Mouse (Mus musculus): ENCODE results near the gene Vsig10.
"Not testable (repeated sequence)": the region's sequence is repeated elsewhere in the genome, so short reads cannot be mapped to it uniquely, and the experiment has no call there.

Gene Vsig10

DNA sequence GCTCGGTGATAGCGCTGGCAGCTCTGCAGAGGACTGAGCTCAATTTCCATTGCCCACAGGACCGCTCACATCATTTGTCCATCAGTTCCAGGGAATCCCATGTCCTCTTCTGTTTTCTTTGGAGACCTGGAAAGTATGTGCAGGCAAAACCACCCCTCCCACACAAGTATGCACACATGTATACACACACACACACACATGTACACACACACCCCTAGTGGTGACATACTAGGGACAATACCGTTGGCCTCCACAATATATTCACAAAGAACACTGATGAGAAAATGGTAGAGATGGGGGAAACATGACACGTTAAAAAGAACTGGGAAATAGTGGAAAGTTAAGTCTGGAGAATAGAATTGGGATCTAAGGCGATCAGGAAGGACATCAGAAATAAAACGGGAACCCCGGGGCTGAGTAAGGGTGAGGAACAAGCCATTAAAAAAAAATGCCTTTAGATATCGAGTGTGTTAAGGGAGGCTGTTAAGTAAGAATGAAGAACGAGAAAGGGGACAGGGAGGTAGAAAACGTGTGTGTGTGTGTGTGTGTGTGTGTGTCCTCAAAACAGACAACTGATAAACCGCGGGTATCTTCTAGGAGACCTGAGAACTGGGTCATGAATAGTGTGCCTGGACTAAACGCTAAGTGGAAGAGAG lies 36.9 kb downstream of the Vsig10 start:
- ATAC-seq (ENCODE audit: low TSS enrichment), result no peak

DNA sequence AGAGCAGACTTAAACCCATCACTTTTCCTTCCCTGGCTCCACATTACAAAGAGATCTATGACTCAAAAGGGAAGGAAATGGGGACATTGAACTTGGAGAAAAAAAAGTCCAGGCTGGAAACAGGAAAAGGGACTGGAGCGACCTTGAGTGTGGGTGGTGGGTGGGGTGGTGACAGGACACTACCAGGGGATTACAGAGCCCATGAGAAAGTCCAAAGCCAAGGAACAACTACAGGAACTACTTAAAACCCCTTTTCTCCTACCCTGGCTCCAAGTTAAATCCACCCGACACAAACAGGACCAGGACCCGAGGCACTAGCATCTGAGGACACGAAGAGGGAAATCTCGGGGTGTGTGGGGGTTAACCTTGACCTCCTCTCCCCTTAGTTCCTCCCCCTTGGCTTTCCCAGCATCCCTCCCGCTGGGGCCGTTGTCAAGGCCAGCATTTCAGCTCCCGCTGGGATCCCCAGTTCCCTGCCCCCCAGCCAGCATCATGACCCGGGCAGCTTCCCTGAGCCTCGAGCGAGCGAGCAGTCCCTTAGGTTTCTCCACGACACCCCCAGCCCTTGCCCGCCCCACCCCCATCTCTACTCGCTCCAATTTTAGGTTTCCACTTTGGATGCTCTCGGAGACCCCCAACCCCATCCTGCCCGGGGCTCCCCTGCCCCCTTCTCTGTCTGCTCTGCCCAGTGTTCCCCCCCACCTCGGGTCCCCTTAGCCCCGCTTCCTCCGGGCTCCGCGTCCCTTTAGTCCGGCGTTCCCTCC lies 37.7 kb downstream of the Vsig10 start:
- ATAC-seq (ENCODE audit: low TSS enrichment), result no peak

DNA sequence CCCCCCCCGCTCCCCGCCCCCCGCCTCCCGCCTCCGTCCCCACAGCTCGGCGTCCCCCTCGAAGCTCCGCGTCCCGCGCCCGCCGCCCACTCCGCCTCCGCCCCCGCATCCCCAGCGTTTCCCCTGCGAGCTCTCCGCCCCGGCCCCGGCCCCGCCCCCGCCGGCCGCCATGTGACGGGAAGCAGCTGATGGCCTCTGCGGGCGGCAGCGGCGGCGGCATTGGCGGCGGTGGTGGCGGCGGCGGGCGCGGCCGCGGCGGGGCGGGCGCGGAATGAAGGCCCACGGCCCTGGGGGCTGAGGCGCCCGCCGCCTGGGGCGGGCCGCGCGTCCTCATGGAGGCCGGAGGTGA lies 38.2 kb downstream of the Vsig10 start, which contains the start of gene Wsb2:
Wsb2 (plus strand) TSS at position 176 of the 349 bp plus-strand sequence.
- ATAC-seq (ENCODE audit: low TSS enrichment), result peak; percentile 11; the same call in 1 of the 2 replicates

DNA sequence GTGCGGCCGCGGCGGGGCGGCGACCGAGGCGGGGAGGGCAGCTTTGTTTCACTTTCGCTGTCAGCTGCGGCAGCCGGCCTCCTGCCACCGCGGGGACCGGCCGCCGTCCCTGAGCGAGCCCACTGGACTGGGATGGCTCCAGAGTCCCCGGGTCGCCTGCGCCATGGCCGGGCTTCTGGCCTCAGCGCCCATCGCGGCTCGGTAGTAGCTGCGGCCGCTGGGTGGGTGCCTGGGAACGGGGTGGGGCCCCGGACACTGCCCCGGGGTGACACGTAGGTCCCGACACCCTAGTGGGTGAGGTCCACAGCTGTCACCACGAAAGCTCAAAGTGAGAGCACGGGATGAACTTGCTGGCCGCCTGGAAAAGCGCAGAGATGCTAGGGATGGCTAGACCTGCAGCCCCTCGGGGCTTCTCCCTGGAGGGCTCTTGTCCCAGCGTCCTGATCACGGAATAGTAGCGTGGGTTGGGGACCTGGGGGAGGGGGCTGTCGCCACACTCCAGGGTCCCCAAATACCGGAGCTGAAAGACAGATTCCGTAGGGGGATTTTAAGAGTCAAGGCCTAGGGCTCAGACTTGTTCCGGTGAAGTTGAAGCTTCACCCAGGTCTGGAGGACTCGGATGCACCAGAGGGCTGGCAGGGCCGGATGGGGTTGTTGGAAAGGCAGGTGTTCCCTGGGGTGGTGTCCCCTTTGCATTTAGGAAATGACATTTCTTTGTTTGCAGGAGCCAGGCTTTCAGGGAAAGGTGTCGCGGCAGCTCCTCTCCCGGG lies 38.8 kb downstream of the Vsig10 start:
- peak; percentile 4; the same call in 1 of the 2 replicates for ATAC-seq (ENCODE audit: low TSS enrichment)

DNA sequence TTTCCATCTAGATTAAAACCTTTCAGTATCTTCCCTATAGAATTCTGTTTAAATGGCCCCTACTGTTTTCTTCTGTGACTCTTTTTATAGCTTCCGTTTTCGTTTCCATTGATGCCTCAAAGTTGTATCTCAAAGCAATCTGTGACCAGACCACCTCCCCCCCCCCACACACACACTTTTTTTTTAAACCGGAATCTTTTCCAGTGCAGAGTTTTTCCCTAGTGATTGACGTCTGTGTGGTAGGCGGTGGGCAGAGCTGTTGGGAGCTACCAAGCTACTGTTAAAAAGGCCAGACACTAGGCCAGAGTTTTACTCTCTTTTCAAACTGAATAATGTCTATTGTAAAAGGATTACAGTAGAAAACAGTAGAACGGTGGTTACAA lies 39.4 kb downstream of the Vsig10 start:
- ATAC-seq (ENCODE audit: low TSS enrichment), result 0 out of 2 replicates have a peak, but pooled peaks have one; percentile 24

DNA sequence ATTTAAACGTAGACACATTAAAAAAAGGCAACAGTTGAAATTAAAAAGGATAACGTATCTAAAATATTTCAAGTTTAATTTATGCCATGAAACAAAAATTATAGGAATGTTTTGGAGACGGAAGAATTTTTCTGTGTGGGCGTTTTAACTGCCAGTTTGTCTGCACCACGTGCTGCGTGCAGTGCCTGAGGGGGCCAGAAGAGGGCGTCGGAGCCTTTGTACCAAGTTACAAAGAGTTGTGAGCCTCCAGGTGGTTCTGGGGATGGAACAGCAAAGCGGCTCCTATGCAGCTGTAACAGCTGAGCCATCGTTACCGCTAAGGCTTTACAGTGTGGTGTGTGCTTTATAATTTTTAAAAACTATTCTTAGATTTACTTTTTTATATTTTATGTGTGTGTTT lies 39.8 kb downstream of the Vsig10 start:
- ATAC-seq (ENCODE audit: low TSS enrichment), result 0 out of 2 replicates have a peak, but pooled peaks have one; percentile 21

DNA sequence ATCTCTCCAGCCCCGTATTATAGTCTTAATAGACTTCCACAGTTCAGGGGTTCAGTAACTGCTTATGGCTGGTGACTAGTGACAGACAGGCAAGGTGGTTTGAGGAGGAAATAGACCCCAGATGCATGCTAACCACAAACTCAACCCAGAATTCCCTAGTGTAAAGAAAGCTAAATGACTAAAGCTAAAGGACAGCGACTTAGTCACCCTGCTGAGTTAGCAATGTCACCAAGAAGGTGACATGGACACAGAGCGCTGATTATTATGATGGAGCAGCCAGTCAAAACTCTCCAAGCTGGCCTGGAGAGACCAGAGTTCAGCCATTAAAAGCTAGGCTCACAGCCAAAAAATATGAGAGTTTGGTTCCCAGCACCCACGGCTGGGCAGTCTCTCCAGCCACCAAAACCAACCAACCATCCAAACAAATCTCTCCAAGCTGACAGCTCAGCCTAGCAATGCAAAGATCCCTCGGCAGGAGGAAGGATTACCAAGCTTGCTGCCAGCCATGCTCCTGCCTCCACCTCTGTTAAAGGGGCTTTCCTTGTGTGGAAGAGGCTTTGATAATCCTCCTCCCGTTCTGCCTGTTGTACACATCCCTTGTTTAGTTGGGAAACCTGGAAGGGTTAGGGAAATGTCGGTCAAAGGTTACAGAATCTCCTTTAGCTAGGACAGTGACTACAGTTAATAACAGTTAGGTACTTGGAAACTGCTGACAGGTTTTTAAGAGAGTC lies 40.8 kb downstream of the Vsig10 start:
- ATAC-seq (ENCODE audit: low TSS enrichment), result no peak

DNA sequence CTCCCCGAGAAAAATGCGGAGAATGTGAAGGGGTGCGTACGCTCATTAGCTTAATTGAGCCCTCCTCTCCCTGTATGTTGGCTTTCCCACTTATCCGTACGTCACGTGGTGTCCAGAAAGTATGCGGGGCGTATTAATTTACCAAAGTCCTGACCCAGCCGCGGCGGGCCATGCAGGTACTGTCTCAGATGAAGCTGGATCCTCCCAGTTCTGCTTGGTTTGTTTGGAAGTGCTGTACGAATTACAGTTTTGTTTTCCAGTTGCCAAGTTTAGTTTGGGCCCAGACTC lies 41.3 kb downstream of the Vsig10 start:
- ATAC-seq (ENCODE audit: low TSS enrichment), result no peak

DNA sequence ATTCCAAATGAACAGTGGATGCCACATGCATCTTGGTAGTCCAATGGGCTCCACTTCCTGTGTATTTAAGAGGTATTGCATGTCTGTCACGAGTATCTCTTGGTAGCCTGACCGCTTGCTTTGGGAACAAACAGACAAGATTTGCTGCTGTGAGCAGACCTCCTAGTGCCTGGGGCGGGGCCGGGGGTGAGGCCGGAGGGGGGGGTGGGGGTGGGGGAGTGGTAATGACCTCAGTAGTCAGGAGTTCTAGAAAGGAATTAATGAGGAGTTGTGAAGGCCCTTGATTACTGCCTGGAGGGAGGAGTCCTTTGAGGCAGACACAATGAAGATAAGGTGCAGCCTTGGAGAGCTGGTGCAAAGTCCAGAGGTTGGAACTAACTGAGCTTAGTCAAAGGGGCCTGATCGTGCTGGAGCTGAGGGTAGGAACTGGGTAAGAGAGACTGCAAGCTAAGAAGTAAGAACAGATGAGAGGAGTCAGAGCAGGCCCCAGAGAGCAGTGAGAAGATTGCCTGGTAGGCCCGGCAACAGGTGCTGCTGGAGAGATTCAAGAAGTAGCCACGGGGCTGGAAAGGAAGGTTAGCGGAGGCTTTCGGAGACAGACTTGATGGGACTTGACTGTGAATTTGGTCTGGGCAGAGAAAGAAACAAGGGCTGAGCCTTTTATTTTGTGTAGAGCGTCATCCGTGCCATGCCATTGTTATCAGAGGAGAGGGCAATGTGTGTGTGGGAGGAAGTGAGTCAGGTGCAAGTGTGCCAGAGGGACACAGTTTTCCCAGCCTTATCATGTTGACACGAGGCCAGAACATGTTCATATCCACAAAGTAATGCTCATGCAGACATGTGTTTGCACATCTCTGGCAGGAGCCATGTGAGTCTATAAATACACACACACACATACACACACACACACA lies 42.0 kb downstream of the Vsig10 start:
- no peak for ATAC-seq (ENCODE audit: low TSS enrichment)

DNA sequence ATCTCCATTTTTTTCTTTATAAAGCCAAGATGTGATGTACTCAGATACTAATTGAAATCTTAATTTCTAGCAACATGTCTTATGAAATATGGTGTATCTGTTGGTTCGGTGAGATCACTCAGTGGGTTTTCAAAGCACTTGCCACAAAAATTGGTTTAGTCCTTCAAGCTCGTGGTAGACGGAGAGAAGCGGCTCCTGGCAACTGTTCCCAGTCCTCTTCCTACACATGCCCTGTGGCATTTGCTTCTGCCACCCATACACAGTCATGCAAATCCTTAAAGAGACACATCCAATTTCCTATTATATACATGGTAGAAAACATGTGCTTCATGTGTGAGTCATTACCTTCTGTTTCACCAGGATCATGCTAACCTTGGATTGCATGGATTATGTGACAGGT lies 42.7 kb downstream of the Vsig10 start:
- ATAC-seq (ENCODE audit: low TSS enrichment), result no peak

DNA sequence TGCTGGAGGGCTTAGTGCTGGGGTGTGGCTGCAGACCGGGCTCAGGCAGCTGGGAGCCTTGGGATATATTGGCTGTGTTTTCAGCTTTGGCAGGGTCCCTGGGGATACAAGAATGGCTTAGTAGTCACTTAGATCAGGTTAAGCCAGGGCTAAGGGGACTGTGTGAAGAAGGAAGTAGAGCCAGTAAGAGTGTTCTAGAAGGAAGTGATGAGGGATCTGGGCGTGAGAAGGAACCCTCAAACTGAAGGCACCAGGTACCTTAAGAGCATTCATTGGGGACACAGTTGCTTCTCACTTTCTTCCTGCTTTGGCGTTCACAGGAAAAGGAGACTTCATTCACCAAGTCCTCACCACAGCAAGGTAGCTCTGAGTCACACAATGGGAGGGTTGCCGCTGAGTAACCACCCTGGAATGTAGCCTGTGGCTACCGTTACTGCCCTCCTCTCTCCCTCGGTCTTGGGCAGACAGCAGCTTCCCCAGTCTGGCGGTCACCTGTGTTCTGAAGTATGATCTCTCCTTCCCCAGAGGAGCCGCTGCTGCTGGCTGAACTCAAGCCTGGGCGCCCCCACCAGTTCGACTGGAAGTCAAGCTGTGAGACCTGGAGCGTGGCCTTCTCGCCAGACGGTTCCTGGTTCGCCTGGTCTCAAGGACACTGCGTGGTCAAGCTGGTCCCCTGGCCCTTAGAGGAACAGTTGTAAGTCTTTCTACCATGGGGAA lies 44.3 kb downstream of the Vsig10 start:
- ATAC-seq (ENCODE audit: low TSS enrichment), result no peak

DNA sequence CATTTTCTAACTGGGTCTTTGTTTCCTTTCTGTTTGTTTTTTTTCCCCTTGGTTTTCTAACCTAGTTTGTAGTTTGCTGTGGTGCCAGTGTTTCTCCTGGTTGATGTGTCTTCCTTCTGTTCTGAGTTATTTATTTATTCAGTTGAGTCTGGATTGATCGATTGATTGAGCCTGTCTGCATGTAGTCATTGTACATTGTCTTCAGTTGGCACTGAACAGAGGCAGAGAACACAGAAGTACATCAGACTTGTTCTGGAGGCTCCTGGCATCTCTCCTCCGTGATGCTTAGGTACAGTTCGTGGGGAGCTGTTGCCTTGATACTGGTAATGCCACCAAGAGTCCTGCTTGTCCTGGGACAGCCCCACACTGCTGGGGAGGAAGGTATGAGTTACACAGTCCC lies 45.9 kb downstream of the Vsig10 start:
- ATAC-seq (ENCODE audit: low TSS enrichment), result no peak

DNA sequence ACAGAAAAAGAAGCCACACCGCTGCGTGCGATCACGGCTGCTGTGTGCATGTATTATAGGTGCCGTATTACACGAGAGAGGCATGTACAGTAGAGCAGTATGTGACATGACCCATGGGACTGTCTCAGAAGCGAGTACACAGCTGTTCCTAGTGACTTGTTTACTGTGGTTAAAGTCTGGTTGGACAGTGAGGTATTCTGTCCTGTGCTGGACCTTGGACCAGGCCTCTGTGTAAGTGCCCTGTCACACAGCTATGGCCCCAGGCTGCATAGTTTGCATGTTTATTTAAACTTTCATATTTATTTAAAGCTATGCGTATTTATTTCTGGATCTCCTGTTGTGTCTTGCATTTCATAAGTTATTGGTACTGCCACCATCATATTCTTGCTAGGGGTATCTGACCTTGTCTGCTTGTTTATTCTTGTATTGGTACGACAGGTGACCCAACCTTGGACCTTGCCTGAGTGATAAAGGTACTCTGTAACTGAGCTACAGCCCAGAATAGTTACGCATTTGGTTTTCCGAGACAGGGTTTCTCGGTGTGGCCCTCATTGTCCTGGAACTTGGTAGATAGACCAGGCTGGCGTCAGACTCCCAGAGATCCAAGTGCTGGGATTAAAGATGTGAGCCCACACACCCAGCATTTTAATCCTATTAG lies 47.1 kb downstream of the Vsig10 start:
- ATAC-seq (ENCODE audit: low TSS enrichment), result no peak

DNA sequence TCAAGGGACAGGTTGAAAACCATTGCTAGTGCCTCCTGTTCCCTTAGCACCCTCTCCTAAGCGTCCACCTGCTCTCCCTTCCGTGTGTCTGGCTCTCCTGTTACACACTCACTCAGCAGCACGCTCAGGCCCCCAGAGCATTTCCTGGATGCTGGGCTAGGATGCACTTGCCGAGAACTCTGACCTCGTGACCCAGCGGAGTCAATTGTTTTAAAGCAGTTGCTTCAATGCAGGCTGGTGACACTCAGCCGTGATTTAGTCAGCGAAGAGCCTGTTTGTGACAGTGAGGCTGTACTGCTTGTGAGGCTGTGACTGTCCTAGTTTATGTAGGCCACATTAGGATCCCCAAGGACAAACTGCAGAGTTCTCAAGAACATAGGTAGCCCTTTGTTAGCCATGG lies 48.3 kb downstream of the Vsig10 start:
- no peak for ATAC-seq (ENCODE audit: low TSS enrichment)

DNA sequence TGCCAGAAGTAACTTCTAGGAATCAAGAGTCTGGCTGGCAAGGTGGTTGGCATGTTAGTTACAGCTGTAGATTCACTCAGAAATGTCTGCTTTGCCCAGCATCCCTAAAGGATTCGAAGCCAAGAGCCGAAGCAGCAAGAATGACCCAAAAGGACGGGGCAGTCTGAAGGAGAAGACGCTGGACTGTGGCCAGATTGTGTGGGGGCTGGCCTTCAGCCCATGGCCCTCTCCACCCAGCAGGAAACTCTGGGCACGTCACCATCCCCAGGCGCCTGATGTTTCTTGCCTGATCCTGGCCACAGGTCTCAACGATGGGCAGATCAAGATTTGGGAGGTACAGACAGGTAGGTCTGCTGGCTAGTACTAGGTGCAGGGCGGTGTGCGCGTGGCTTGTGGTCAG lies 51.7 kb downstream of the Vsig10 start:
- ATAC-seq (ENCODE audit: low TSS enrichment), result no peak

DNA sequence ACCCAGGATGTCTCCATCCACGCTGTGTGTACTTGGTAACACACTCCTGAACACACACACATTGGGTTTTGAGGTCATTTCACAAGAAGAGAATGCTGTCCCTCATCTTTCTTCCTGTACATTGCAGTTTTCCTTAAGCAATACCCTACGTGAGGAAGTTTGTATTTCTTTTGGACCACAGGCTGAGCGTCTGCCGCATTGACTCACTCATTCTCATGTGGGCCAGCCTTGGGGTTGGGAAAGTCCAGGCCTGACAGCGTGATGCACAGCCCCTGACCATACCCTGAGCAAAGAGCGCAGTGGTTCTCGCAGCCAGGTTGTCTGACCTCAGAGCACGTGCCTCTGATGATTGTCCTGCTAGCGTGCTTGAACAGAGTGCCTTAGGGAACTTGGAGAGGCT lies 54.5 kb downstream of the Vsig10 start:
- no peak for ATAC-seq (ENCODE audit: low TSS enrichment)

DNA sequence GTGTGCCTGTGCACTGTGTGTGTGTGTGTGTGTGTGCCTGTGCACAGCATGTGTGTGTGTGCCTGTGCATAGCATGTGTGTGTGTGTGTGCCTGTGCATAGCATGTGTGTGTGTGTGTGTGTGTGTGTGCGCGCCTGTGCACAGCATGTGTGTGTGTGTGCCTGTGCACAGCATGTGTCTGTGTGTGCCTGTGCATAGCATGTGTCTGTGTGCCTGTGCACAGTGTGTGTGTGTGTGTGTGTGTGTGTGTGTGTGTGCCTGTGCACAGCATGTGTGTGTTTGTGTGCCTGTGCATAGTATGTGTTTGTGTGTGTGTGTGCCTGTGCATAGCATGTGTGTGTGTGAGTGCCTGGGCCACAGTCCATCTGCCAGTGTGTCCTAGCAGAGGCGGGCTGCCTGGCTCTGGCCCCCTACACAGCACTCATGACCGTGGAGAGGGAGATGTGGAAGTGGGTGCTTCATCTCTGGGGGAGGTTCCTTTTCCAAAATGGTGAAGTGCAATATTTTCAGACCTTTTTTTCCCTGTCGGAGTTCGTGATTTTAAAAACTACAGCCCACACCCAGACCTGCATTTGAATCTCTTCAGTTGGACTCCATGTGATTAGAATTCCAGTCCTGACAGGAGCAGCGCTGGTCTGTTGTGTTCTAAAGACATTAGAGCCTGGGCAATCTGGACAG lies 55.6 kb downstream of the Vsig10 start:
- ATAC-seq (ENCODE audit: low TSS enrichment), result peak; percentile 53; the same call in 1 of the 2 replicates

DNA sequence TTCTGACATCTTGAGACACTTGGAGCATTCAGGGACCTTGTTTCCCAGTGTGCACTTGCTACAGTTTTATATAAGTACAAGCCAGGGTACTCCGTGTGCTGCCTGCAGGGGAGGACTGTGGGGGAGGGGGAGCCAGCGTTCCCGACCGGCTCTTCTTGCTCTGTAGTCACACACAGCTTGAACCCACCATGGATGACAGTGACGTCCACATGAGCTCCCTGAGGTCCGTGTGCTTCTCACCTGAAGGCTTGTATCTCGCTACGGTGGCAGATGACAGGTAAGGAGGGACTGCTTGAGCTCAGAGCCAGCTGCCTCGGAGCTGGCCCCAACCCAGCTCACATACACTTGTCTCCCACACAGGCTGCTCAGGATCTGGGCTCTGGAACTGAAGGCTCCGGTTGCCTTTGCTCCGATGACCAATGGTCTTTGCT lies 57.5 kb downstream of the Vsig10 start:
- ATAC-seq (ENCODE audit: low TSS enrichment), result peak; percentile 53

DNA sequence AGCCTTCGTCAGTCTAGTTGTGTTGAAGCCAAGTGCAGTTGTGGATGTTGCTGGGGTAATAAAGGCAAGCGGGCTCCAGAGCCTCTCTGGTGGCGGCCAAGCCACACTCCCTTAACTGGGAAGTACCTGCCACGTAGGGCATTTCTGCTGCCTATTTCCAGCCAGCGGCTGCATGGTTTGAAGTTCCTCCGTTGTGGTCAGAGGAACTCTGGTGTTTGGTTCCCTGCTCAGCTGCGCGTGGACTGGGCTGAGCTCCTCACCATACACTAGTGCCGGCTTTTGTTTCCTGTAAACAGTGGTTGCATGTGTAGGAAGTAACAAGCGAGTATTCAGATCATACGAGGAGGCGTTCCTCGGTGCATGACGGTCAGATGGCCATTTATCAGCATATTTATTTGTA lies 58.8 kb downstream of the Vsig10 start:
- not testable (repeated sequence) for ATAC-seq (ENCODE audit: low TSS enrichment)

Measured in frontal cortex, adult (tissue).